Mouse (Mus musculus): ENCODE results near the gene Cmtr1. TPM values are rescaled to one million over a fixed set of nuclear protein-coding genes. Genes with fewer than 3 reads are reported as not detected.
A peak's percentile ranks its signal among the peaks of the same experiment; 100 is the strongest.

The Cmtr1 gene
- polyA plus RNA-seq, 1 experiment from 2014 or later, result 149 TPM

DNA sequence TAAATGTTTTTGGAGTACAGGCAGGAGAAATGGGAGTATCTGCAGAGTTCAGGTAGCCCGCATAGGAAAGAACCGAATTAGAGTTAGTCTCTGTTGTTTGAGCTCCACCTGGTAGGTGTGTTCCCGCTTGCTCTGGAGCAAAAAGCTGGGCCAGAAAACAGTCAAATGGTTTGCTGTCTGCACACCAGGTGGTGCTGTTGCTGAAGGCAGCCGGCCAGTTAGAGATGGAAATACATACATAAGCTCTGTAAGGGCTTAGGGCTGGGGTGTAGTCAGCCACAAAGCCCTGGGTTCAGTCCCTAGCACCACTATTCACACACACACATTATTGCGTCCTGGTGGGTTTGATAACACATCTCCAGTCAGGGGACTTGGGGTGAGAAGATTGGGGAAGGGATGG is 24.3 kb upstream of the Cmtr1 start:
- H3K4me3 ChIP-seq, result no peak overlapping the region
- WGBS, result 83% methylated on average over 5 of the region's 5 CpGs
- H3K4me1 ChIP-seq (replicated peaks), result no peaks in the 10 kb centered on the region
- H3K27ac ChIP-seq, result no peak overlapping the region
- no peaks in the 10 kb centered on the region for H3K9me3 ChIP-seq
- H3K27me3 ChIP-seq (ENCODE audit: insufficient read depth, poor library complexity, severe bottlenecking), result no peaks in the 10 kb centered on the region
- H3K36me3 ChIP-seq, result peaks cover 99% of the 10 kb centered on the region
- no peak for DNase-seq (ENCODE audit: low spot score)

DNA sequence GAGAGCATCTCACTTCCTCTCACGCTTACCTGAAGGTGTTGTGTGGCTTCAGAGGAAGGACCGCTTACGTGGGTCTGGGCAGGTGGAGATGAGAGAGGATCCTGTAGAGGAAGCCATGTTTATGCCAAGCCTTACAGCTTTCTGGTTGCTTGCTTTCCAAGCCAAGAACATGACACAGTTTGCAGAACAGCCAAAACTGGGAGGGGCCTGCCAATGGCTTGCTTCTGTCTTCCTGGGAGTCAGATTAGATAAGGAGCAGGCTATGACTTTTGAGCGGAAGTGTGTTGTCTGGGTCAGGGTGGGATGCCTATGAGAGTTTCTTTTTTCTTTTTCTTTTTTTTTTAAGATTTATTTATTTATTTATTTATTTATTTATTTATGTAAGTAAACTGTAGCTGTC is 23.0 kb upstream of the Cmtr1 start:
- 92% methylated on average over 4 of the region's 4 CpGs for WGBS
- no peaks in the 10 kb centered on the region for H3K4me1 ChIP-seq (replicated peaks)
- H3K27me3 ChIP-seq (ENCODE audit: insufficient read depth, poor library complexity, severe bottlenecking), result no peaks in the 10 kb centered on the region
- no peak overlapping the region for H3K27ac ChIP-seq
- no peaks in the 10 kb centered on the region for H3K9me3 ChIP-seq
- H3K4me3 ChIP-seq, result no peak overlapping the region
- H3K36me3 ChIP-seq, result peaks cover 99% of the 10 kb centered on the region
- no peak for DNase-seq (ENCODE audit: low spot score)

DNA sequence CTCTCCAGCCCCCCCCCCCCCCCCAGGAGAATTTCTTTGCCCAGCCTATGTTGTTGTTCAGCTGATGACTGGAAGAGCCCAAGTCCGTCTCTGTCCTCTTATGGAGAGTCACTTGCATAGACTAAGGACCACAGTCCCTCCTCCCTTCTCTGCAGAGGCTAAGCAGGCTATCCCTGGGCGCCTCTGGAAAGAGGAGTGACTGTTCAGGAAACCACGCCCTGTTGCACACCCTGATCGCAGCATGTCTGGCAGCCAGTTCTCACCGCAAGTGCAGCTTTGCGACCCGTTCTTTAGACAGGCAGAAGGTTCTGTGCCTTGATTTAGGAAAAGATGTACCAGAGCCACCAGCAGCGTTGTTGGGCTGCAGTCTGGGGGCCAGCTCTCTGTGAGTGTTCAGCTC is 22.5 kb upstream of the Cmtr1 start:
- no peak for DNase-seq (ENCODE audit: low spot score)
- peaks cover 99% of the 10 kb centered on the region for H3K36me3 ChIP-seq
- H3K4me1 ChIP-seq (replicated peaks), result no peaks in the 10 kb centered on the region
- H3K27me3 ChIP-seq (ENCODE audit: insufficient read depth, poor library complexity, severe bottlenecking), result no peaks in the 10 kb centered on the region
- no peak overlapping the region for H3K4me3 ChIP-seq
- WGBS, result 85% methylated on average over 8 of the region's 8 CpGs
- no peaks in the 10 kb centered on the region for H3K9me3 ChIP-seq
- H3K27ac ChIP-seq, result no peak overlapping the region

GRCm38 (mm10) chr17:29640971-29641370 is 19.4 kb upstream of the Cmtr1 start:
- Histone ChIP-seq H3K27ac (no peak overlapping the region), H3K4me3 (no peak overlapping the region), H3K4me1 (replicated peaks) (peaks cover 9% of the 10 kb centered on the region; the same call in 1 of the 2 replicates), H3K9me3 (no peaks in the 10 kb centered on the region), H3K27me3 (ENCODE audit: insufficient read depth, poor library complexity, severe bottlenecking) (no peaks in the 10 kb centered on the region), H3K36me3 (peaks cover 79% of the 10 kb centered on the region)
- 95% methylated on average over 11 of the region's 11 CpGs for WGBS
- no peak for DNase-seq (ENCODE audit: low spot score)

DNA sequence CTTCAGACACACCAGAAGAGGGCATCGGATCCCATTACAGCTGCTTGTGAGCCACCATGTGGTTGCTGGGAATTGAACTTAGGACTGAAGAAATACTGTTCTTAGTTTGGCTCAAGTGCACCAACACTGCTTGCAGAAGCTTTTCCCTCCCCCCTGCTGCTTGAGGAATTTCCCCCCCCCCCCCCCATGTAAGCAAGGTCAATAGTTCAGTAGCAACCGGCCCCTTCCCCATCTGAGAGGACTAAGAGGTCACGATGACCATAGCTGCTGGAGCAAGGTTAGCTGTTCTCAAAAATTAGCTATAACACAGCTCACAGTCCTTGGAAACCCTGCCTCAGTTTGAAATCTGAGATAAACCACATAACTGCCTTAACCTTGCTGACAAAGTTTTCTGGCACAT is 18.2 kb upstream of the Cmtr1 start:
- H3K36me3 ChIP-seq, result peaks cover 73% of the 10 kb centered on the region
- H3K4me1 ChIP-seq (replicated peaks), result peaks cover 11% of the 10 kb centered on the region; the same call in 1 of the 2 replicates
- no peaks in the 10 kb centered on the region for H3K9me3 ChIP-seq
- DNase-seq (ENCODE audit: low spot score), result peak; percentile 22
- no peaks in the 10 kb centered on the region for H3K27me3 ChIP-seq (ENCODE audit: insufficient read depth, poor library complexity, severe bottlenecking)
- no peak overlapping the region for H3K27ac ChIP-seq
- WGBS, result 62% methylated on average over 3 of the region's 3 CpGs
- H3K4me3 ChIP-seq, result no peak overlapping the region

DNA sequence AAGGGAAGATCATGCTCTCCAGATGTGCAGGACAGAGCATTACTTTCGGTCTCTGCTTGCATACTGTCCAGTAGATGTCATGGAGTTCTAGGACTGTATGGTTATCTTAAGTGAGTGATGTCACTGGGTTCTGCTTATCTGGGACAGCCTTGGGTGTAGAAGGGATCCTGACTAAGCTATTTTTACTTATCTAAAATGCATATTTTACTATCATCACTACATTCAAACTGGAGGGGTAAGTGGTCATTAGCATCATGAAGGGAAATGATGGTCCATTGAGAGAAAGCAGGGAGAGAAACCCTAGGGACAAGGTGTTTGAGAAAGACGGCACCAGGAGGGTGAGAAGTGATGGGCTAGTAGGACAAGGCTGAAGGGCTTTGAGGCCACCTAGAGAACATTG is 2.1 kb upstream of the Cmtr1 start:
- Histone ChIP-seq H3K27me3 (ENCODE audit: insufficient read depth, poor library complexity, severe bottlenecking) (no peaks in the 10 kb centered on the region), H3K4me3 (no peak overlapping the region), H3K9me3 (peaks cover 4% of the 10 kb centered on the region; the same call in 1 of the 2 replicates), H3K27ac (no peak overlapping the region), H3K4me1 (replicated peaks) (peaks cover 12% of the 10 kb centered on the region), H3K36me3 (peaks cover 6% of the 10 kb centered on the region)
- DNase-seq (ENCODE audit: low spot score), result no peak
- WGBS, result 79% methylated on average over 2 of the region's 2 CpGs

DNA sequence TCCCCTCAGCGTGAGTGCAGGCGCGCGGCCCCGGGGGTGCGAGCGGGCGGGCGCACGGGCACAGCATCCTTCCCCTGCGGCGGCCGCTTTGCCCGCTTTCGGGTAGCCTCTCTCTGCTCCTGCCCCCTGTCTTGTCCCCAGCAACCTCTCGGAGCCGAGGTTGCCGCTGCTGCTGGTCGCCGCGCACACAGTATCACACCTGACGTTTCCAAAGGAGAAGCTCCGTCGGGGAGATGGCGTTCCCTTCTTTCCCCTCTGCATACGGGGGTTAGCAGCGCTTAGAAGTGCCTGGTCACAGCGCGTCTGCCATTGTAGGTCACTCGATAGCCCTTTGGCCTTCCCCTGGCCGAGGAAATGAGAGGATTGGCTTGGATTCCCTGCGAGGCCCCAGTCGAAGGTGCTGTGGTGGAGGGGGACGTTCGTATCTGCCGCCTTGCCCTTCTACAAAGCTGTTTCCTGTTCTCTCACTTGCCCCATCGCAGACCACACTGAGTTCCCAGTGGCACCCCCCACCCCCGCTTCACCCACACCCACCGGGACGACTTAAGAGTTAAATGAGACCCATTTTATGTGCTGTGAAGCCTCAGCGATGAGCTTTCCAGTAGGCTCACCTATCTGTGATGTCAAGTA is 482 bp downstream of the Cmtr1 start:
- no peak for DNase-seq (ENCODE audit: low spot score)
- Histone ChIP-seq H3K36me3 (peaks cover 31% of the 10 kb centered on the region), H3K27ac (peak overlapping the region; percentile 96), H3K4me3 (peak overlapping the region; percentile 93), H3K9me3 (no peaks in the 10 kb centered on the region), H3K4me1 (replicated peaks) (peaks cover 15% of the 10 kb centered on the region), H3K27me3 (ENCODE audit: insufficient read depth, poor library complexity, severe bottlenecking) (no peaks in the 10 kb centered on the region)
- under 1% methylated on average over 41 of the region's 41 CpGs for WGBS

DNA sequence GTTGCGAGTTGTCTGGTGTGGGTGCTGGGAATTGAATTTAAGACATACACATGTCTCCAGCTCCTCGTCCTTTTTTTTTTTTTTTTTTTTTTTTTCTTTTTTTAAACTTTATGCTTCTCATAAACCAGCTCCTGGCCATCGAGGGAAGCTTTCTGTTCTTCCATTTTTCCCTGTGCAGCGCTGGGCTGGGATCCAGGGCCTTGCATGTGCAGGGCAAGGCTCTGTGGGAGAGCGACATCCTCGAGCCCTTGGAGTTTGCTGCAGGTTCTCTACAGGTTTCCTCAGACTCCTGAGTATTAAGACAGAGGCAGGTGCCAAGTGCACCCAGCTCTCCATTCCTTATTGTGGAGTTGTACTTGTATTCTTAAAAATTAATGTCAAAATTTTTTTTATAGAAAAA is 1.8 kb downstream of the Cmtr1 start:
- H3K4me3 ChIP-seq, result no peak overlapping the region
- peaks cover 43% of the 10 kb centered on the region for H3K36me3 ChIP-seq
- H3K4me1 ChIP-seq (replicated peaks), result peaks cover 15% of the 10 kb centered on the region
- no peaks in the 10 kb centered on the region for H3K9me3 ChIP-seq
- H3K27ac ChIP-seq, result no peak overlapping the region
- H3K27me3 ChIP-seq (ENCODE audit: insufficient read depth, poor library complexity, severe bottlenecking), result no peaks in the 10 kb centered on the region
- 92% methylated on average over 6 of the region's 6 CpGs for WGBS
- DNase-seq (ENCODE audit: low spot score), result no peak

DNA sequence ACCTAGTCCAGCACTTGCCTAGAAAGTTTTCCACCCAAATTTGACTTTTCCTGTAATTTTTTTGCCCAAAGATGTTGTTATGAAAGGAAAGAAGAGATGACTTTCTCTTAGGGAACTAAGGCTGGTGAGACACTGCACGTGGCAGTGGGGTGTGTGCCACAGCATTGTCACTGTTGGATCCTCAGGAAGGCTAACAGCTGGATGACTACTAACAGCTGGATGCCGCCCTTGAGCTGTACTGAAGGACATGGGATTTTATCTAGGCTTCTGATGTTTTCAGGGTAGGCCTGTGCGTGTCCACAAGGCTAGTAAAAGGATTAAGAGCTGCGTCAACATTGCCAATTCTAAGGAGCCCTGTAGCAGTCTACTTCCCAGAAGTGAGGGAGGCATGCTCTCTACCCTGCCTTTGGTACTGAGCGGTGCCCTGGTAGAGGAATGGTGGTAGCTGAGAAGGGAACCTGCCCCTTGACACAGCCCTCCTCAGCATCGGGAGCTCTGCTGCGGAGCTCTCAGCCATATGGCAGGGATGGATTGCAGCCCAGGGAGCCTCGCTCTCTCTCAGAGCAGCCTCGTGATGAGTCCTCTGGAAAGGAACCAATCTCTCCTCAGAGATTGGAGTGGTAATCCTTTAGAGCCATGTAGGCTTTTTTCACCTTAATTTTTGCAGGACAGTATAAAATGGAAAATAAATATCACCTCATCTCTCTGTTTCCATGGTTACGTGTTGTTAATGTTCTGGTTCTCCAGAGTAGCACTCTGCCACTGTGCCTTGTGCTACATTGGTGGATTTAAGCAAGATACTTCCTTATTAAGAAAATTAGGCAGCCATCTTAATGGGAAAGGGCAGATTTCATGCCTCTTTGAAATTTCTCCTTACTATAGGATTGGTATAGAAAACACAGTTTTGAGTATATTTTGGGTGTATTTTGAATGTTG is 7.9 kb downstream of the Cmtr1 start:
- DNase-seq (ENCODE audit: low spot score), result no peak
- no peak overlapping the region for H3K4me3 ChIP-seq
- 85% methylated on average over 10 of the region's 10 CpGs for WGBS
- no peaks in the 10 kb centered on the region for H3K27me3 ChIP-seq (ENCODE audit: insufficient read depth, poor library complexity, severe bottlenecking)
- H3K36me3 ChIP-seq, result peaks cover 92% of the 10 kb centered on the region
- H3K4me1 ChIP-seq (replicated peaks), result 0 out of 2 replicates have a peak, but pooled peaks cover 3% of the 10 kb centered on the region
- H3K9me3 ChIP-seq, result no peaks in the 10 kb centered on the region
- no peak overlapping the region for H3K27ac ChIP-seq

DNA sequence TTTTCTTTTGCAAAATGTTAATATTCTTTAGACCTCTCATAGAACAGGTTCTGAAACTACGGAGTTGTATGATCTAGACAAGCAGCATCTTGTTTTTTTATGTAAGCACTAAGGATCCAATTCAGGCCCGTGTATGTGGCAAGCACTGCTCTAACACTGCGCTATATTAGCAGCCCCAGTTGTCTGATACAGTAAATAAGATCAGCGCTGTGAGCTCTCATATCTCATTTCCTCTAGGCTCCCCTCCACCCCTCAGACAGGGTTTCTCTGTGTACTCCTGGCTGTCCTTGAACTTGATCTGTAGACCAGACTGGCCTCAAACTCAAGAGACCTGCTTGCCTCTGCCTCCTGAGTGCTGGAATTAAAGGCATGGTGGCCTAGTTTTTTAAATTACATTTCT is 8.6 kb downstream of the Cmtr1 start:
- Histone ChIP-seq H3K27me3 (ENCODE audit: insufficient read depth, poor library complexity, severe bottlenecking) (no peaks in the 10 kb centered on the region), H3K9me3 (no peaks in the 10 kb centered on the region), H3K27ac (no peak overlapping the region), H3K4me3 (no peak overlapping the region), H3K4me1 (replicated peaks) (0 out of 2 replicates have a peak, but pooled peaks cover 3% of the 10 kb centered on the region), H3K36me3 (peaks cover 92% of the 10 kb centered on the region)
- 95% methylated on average over 4 of the region's 4 CpGs for WGBS
- no peak for DNase-seq (ENCODE audit: low spot score)

DNA sequence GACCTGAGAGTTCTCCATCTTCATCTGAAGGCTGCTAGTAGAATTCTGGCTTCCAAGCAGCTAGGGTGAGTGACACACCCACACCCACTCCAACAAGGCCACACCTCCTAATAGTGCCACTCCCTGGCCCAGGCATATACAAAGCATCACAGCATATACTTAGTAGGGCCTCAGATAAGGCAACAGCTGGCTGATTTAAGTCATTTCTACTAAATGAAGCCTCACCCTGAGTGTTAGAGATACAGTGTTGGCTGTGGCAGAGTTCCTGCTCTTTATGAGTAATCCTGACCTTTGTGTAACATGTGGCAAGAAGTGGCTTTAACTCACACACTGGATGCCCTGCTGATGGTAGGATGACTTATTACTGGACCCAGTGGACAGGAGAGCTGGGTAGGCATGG is 9.5 kb downstream of the Cmtr1 start:
- Histone ChIP-seq H3K9me3 (no peaks in the 10 kb centered on the region), H3K4me3 (no peak overlapping the region), H3K36me3 (peaks cover 92% of the 10 kb centered on the region), H3K27ac (no peak overlapping the region), H3K27me3 (ENCODE audit: insufficient read depth, poor library complexity, severe bottlenecking) (no peaks in the 10 kb centered on the region), H3K4me1 (replicated peaks) (no peaks in the 10 kb centered on the region)
- DNase-seq (ENCODE audit: low spot score), result no peak

DNA sequence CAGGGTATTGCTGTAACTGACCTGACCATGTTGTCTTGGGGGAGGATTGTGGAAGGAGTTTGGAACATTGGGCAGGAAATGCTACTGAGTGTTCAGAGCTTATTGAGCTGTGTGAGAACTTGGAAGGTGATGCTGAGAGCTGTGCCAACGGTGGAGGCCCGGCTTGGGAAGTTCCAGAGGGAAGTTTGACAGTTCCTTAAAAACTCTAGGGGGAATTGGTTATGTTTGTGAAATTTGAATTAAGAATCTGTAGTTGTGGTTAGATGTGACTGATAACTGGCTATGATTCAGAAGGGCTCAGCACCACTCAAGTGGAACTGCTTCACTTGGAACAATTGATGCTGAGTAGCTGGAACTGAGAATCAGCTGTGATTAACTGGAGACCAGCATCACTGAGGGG is 10.6 kb downstream of the Cmtr1 start:
- H3K27ac ChIP-seq, result no peak overlapping the region
- no peaks in the 10 kb centered on the region for H3K4me1 ChIP-seq (replicated peaks)
- H3K4me3 ChIP-seq, result no peak overlapping the region
- peaks cover 93% of the 10 kb centered on the region for H3K36me3 ChIP-seq
- no peak for DNase-seq (ENCODE audit: low spot score)
- 96% methylated on average over 2 of the region's 2 CpGs for WGBS
- no peaks in the 10 kb centered on the region for H3K27me3 ChIP-seq (ENCODE audit: insufficient read depth, poor library complexity, severe bottlenecking)
- no peaks in the 10 kb centered on the region for H3K9me3 ChIP-seq

DNA sequence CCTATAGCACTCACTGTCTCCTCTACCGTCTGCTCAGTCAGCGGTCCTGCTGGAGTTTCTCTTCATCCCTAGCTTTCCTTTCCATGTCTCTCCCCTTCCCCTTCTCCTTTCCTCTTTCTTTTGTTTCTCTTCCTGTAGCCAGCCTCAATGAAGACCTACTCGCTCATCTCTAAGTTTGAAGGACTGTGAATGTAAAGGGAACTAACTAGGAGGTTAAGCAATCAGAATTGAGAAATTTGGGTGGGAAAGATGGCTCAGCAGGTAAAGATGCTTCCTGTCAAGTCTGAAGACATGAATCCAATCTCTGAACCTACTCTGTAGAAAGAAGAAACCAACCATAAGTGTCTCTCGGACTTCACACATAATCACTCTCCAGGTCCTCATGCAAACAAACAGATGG is 12.9 kb downstream of the Cmtr1 start:
- Histone ChIP-seq H3K4me3 (no peak overlapping the region), H3K27me3 (ENCODE audit: insufficient read depth, poor library complexity, severe bottlenecking) (no peaks in the 10 kb centered on the region), H3K9me3 (no peaks in the 10 kb centered on the region), H3K27ac (no peak overlapping the region), H3K4me1 (replicated peaks) (no peaks in the 10 kb centered on the region), H3K36me3 (peaks cover 94% of the 10 kb centered on the region)
- DNase-seq (ENCODE audit: low spot score), result no peak
- 91% methylated on average over 4 of the region's 4 CpGs for WGBS

All from hindbrain, embryonic 10.5 days (tissue).